Mouse (Mus musculus) E14TG2a.4 (cell line): Measurements from ENCODE around the gene Fbh1.

Experiments
- CTCF ChIP-seq: conservative IDR thresholded peaks from 2 replicates; pipeline ENCODE4 v1.5.1; 2014; ENCODE audit warnings: low read length
- NANOG ChIP-seq: IDR thresholded peaks from 2 replicates; pipeline ENCODE4 v1.6.1; 2014; ENCODE audit warnings: borderline replicate concordance, low read length, mixed read lengths
- POU5F1 ChIP-seq: IDR thresholded peaks from 2 replicates; pipeline ENCODE4 v1.6.1; 2014; ENCODE audit warnings: low read length, borderline replicate concordance

DNA sequence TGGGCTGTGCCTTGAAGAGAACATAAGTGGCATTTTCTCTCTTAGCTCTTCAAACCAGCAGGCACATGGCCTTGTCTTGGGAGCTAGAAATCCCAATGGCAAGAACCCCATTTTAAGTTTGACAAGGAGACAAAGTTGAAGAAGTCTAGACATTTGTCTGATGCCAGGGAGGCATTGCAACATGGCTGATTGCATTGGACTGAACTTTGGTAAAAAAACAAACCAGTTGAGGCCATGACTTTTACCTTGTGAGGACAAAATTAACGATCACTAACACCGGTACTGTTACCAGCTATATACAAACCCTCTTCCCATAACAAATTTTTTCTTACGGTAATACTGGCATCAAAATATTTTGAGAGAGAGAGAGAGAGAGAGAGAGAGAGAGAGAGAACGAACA, 84.0 kb downstream of the Fbh1 start:
- TF ChIP-seq POU5F1 = no peak
- TF ChIP-seq CTCF = no peak
- TF ChIP-seq NANOG = no peak
